Mouse (Mus musculus) G1E (cell line): ENCODE data around the gene Fam89b.

ENCODE experiments used
- CTCF ChIP-seq: IDR thresholded peaks from 2 replicates; pipeline ENCODE4 v1.5.1; 2012; ENCODE audit warnings: low read depth, low read length, inconsistent platforms, mixed read lengths
- POLR2AphosphoS5 ChIP-seq: IDR thresholded peaks from 2 replicates; pipeline ENCODE4 v1.6.1; 2012; ENCODE audit warnings: low read depth, low read length, inconsistent platforms; ENCODE audit not compliant: insufficient replicate concordance

DNA sequence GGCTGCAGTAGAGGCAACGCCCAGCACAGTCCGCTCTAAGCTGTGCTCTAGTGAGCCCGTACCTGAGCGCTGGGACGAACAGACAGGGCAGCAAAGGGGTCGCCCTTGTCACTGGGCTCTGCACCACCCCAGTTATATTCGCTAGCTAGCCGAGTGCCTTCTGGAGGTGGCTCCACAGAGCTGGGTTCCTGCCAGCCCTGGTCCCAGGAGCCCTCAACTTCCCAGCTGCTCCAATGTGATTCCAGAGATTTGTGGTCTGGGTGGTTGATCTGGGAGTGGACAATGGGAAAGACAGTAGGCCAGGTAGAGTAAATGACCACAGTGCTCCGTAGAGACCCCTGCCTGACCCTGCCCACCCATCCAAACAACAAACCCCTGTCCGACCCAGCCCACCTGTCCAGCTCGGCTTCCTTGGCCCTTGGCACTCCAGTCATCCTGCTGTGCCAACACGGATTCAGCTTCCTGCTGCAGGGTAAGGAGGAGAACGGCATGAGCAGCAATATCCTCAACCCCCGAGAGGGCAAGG, 29.5 kb upstream of the Fam89b start:
- TF ChIP-seq CTCF (no peak), POLR2AphosphoS5 (no peak)
